Mouse (Mus musculus) hindbrain, embryonic 10.5 days (tissue): Measurements from ENCODE around the gene Plxnb2. TPM values are rescaled to one million over a fixed set of nuclear protein-coding genes. Genes with fewer than 3 reads are reported as not detected.
A peak's percentile ranks its signal among the peaks of the same experiment; 100 is the strongest.

ENCODE experiments used
- DNase-seq: peaks from one replicate; pipeline ENCODE4 v3.0.0-alpha.2; 2017; ENCODE audit warnings: low spot score
- H3K27ac ChIP-seq: fragments of 300-500 bp; sonication (generic); 2 replicates; pipeline ENCODE4 v1.5.1; 2016; ENCODE audit warnings: mild to moderate bottlenecking, moderate library complexity
- H3K27me3 ChIP-seq: fragments of 300-500 bp; sonication (generic); 2 replicates; pipeline ENCODE4 v1.6.1; 2016; ENCODE audit warnings: mild to moderate bottlenecking; ENCODE audit not compliant: poor library complexity, insufficient read depth, severe bottlenecking
- H3K36me3 ChIP-seq: fragments of 300-500 bp; sonication (generic); 2 replicates; pipeline ENCODE4 v1.6.1; 2016; ENCODE audit warnings: mild to moderate bottlenecking, moderate library complexity
- H3K4me1 ChIP-seq: fragments of 300-500 bp; sonication (generic); replicated peaks from 2 replicates; pipeline ENCODE4 v1.6.1; 2016; ENCODE audit warnings: mild to moderate bottlenecking
- H3K4me3 ChIP-seq: fragments of 300-500 bp; sonication (generic); 2 replicates; pipeline ENCODE4 v1.5.1; 2016; ENCODE audit warnings: mild to moderate bottlenecking, moderate library complexity
- H3K9me3 ChIP-seq: fragments of 300-500 bp; sonication (generic); 2 replicates; pipeline ENCODE4 v1.6.1; 2016; ENCODE audit warnings: mild to moderate bottlenecking, moderate library complexity
- WGBS: fragments of 180-500 bp; shearing (Covaris S2); methylation state at CpG from one replicate; pipeline ENCODE4 v1.1.7; 2016; 5-methylcytosine and 5-hydroxymethylcytosine counted together
- polyA plus RNA-seq: library from polyadenylated mRNA; unstranded; fragments of >200 nt; fragmentation: Nextera tagmentation; extraction: Ambion mirVana; gene quantifications from 2 replicates; pipeline ENCODE4 v1.2.1, GENCODE M21; 2016

Plxnb2 gene
- polyA plus RNA-seq, 1 experiment from 2014 or later, result 155 TPM

DNA sequence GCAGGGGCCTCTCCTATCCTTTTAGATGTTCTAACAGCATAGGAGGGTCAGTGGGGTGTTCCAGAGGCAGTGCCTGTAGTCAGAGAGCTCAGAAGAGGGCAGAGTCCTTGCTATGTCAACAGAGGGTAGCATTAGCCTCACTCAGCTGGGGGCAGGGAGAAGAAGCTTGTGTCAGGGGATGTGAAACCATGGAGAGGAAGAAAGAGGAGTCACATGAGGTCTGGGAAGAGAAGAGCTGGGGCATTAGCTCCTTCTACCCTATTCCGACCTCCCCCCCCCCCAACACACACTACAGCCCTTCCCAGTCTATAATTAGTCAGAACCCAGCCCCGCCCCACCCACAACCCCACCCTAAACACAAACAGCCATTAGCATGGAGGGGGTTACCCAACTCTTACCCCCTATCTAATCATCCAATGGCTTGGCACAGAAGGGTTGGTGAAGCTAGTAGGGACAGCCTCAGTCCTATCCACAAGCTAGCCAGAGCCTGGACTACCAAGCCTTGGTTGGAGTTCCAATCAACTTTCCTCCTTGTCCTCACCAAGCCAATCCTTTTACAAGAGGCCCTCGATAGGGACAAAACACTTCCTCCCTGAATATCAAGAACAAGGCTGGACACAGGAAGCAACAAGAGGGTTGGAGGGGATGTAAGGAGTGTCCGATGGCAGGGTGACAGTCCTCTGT lies 2.9 kb downstream of the Plxnb2 start:
- no peak for DNase-seq
- Histone ChIP-seq H3K36me3 (0 out of 2 replicates have a peak, but pooled peaks cover 13% of the 10 kb centered on the region), H3K27ac (peak overlapping the region; percentile 99), H3K4me1 (peaks cover 98% of the 10 kb centered on the region), H3K27me3 (0 out of 2 replicates have a peak, but pooled peaks cover 6% of the 10 kb centered on the region), H3K9me3 (no peaks in the 10 kb centered on the region), H3K4me3 (peak overlapping the region; percentile 87)
- WGBS, result 79% methylated on average over 4 of the region's 4 CpGs

DNA sequence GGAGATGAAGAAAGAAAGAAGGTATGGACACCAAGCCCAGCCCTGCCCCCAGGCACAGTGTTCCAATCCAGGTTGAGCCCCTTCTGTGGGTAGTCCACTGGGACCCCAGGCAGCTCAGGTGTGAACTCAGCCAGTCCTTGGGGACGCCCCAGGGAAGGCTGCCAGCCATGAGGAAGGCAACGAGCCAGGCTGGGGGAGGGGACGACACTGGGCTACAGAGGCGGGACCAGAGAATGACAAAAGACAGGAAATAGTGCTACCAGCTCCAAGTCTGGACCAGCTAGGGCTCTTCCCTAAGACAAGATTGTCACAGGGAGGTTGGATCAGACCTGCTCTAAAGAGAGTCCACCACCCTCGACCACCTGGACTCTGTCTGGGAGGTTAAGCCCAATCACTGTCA lies 3.5 kb downstream of the Plxnb2 start:
- 15% methylated on average over 5 of the region's 5 CpGs for WGBS
- peak overlapping the region; percentile 99 for H3K27ac ChIP-seq
- H3K36me3 ChIP-seq, result 0 out of 2 replicates have a peak, but pooled peaks cover 13% of the 10 kb centered on the region
- H3K9me3 ChIP-seq, result no peaks in the 10 kb centered on the region
- no peak for DNase-seq
- peak overlapping the region; percentile 87 for H3K4me3 ChIP-seq
- H3K4me1 ChIP-seq, result peaks cover 98% of the 10 kb centered on the region
- 0 out of 2 replicates have a peak, but pooled peaks cover 6% of the 10 kb centered on the region for H3K27me3 ChIP-seq

DNA sequence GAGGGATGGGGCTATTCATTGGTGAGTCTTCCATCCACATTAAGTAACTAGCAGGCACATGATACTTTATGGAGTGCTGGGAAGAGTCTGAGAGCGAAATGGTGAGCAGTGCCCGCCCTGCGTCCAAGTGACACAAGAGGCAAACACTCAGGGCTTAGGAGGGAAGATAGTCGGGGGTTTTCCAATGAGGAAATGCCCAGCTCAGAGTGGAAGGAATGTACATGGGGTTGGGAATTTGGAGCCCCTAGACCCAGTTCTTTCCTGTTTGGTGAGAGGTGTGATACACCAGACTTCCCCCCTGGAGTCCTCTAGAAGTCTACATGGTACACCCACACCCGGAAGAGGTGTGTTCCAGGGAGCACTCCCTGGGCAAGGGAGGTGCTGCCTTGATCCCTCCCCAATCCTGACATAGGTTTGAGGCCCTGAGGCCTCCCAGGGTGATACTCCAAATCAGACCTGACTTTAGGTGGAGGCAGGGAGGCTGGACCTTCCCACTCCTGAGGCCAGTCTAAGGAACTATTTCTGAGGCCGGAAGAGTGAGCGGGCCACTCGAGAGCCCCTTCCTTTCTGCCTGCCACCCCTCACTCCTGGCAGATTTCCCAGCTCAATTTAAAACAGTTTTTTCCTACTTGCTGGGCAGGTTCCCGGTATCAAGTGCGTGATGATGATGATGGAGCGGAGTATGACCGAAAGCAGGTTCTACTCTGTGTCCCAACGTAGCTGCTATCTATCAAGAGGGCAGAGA lies 5.0 kb downstream of the Plxnb2 start:
- Histone ChIP-seq H3K36me3 (peaks cover 20% of the 10 kb centered on the region; the same call in 1 of the 2 replicates), H3K4me3 (no peak overlapping the region), H3K4me1 (peaks cover 96% of the 10 kb centered on the region), H3K27me3 (0 out of 2 replicates have a peak, but pooled peaks cover 6% of the 10 kb centered on the region), H3K9me3 (no peaks in the 10 kb centered on the region), H3K27ac (no peak overlapping the region)
- DNase-seq, result no peak
- WGBS, result 89% methylated on average over 13 of the region's 13 CpGs

DNA sequence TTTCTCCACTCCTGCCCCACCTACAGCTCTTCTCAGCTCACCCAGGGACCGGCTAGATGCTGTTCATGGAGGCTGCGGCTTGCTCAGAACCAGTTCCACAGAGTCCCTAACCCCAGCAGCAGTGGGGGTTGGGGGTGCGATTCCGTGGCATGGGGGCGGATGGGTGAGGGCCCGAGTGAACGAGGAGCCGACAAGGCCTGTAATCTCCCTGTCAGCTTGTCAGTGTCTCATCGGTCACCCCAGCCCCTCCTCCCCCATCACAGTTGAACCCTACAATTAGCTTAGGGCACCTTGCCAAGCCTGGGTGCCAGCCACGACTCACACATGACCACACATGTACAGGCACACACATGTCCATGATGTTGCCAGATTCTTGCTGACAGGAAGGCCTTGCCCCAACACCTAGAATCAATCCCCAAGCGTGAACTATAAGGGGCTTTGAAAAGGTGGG lies 5.7 kb downstream of the Plxnb2 start:
- WGBS, result 65% methylated on average over 11 of the region's 11 CpGs
- Histone ChIP-seq H3K27ac (no peak overlapping the region), H3K27me3 (0 out of 2 replicates have a peak, but pooled peaks cover 6% of the 10 kb centered on the region), H3K4me1 (peaks cover 98% of the 10 kb centered on the region), H3K9me3 (no peaks in the 10 kb centered on the region), H3K4me3 (no peak overlapping the region), H3K36me3 (peaks cover 27% of the 10 kb centered on the region)
- no peak for DNase-seq

GRCm38 (mm10) chr15:89173906-89174214 lies 6.7 kb downstream of the Plxnb2 start:
- H3K27ac ChIP-seq, result peak overlapping the region; percentile 87
- DNase-seq, result peak; percentile 73
- H3K36me3 ChIP-seq, result peaks cover 37% of the 10 kb centered on the region
- 0 out of 2 replicates have a peak, but pooled peaks cover 6% of the 10 kb centered on the region for H3K27me3 ChIP-seq
- WGBS, result 1% methylated on average over 15 of the region's 15 CpGs
- H3K4me3 ChIP-seq, result peak overlapping the region; percentile 73
- H3K9me3 ChIP-seq, result no peaks in the 10 kb centered on the region
- peaks cover 98% of the 10 kb centered on the region for H3K4me1 ChIP-seq

GRCm38 (mm10) chr15:89173024-89173905 lies 7.3 kb downstream of the Plxnb2 start:
- peak overlapping the region; percentile 73 for H3K4me3 ChIP-seq
- no peaks in the 10 kb centered on the region for H3K9me3 ChIP-seq
- peaks cover 43% of the 10 kb centered on the region for H3K36me3 ChIP-seq
- peak overlapping the region; percentile 87 for H3K27ac ChIP-seq
- H3K4me1 ChIP-seq, result peaks cover 93% of the 10 kb centered on the region
- DNase-seq, result peak; percentile 51
- H3K27me3 ChIP-seq, result 0 out of 2 replicates have a peak, but pooled peaks cover 6% of the 10 kb centered on the region
- under 1% methylated on average over 65 of the region's 65 CpGs for WGBS

DNA sequence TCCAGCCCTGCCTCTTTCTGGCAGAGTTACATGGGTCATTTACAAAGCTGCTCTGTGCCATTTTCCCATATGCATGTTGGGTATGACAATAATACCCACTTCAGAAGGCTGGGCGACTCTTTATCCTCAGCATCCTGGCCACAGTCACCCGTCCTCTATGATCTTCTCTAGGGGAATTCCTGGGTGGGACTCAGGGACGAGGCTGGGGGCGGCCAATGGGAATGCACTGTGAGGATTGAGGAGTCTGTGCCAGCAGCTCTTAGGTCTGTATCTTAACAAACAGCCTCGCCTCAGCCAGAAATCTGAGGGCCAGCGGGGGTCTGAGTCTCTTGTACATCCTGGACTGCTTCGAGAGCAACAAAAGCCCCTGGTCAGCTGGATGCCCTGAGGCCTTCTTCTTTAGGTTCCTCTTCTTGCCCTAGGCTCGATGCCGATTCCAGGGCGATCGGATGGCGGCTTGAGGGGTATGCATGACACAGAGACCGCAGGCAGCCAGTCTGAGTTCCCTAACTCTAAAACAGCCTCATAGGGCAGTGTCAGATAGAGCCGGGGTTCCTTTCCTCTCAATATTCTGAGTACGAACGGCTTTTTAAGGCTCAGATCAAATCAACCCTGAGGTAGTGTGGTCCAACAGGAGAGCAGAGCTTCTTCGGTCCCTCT lies 8.2 kb downstream of the Plxnb2 start:
- no peak for DNase-seq
- Histone ChIP-seq H3K36me3 (peaks cover 52% of the 10 kb centered on the region), H3K4me3 (peak overlapping the region; percentile 73)

GRCm38 (mm10) chr15:89171526-89172051 lies 9.0 kb downstream of the Plxnb2 start:
- Histone ChIP-seq H3K27me3 (0 out of 2 replicates have a peak, but pooled peaks cover 6% of the 10 kb centered on the region), H3K4me3 (peak overlapping the region; percentile 73; the same call in 1 of the 2 replicates), H3K4me1 (peaks cover 77% of the 10 kb centered on the region), H3K36me3 (peaks cover 60% of the 10 kb centered on the region), H3K27ac (peak overlapping the region; percentile 53; the same call in 1 of the 2 replicates), H3K9me3 (no peaks in the 10 kb centered on the region)
- 85% methylated on average over 5 of the region's 5 CpGs for WGBS
- no peak for DNase-seq

More for the DNA sequence above, 8.2 kb downstream of the Plxnb2 start:
- Histone ChIP-seq H3K9me3 (no peaks in the 10 kb centered on the region), H3K27me3 (0 out of 2 replicates have a peak, but pooled peaks cover 6% of the 10 kb centered on the region), H3K4me1 (peaks cover 85% of the 10 kb centered on the region), H3K27ac (peak overlapping the region; percentile 87)
- WGBS, result 39% methylated on average over 17 of the region's 17 CpGs

GRCm38 (mm10) chr15:89170102-89170501 lies 10.5 kb downstream of the Plxnb2 start:
- Histone ChIP-seq H3K4me1 (peaks cover 62% of the 10 kb centered on the region), H3K36me3 (peaks cover 63% of the 10 kb centered on the region), H3K4me3 (peak overlapping the region; percentile 29; the same call in 1 of the 2 replicates), H3K9me3 (no peaks in the 10 kb centered on the region), H3K27me3 (0 out of 2 replicates have a peak, but pooled peaks cover 6% of the 10 kb centered on the region), H3K27ac (peak overlapping the region; percentile 69; the same call in 1 of the 2 replicates)
- 64% methylated on average over 3 of the region's 3 CpGs for WGBS
- DNase-seq, result no peak

- peak overlapping the region; percentile 69 for H3K27ac ChIP-seq
- DNase-seq, result peak; percentile 77
- no peaks in the 10 kb centered on the region for H3K27me3 ChIP-seq
- peak overlapping the region; percentile 29 for H3K4me3 ChIP-seq
- H3K4me1 ChIP-seq, result peaks cover 55% of the 10 kb centered on the region
- no peaks in the 10 kb centered on the region for H3K9me3 ChIP-seq
- WGBS, result 9% methylated on average over 10 of the region's 10 CpGs
- peaks cover 68% of the 10 kb centered on the region for H3K36me3 ChIP-seq
Measured at GRCm38 (mm10) chr15:89169431-89169830, 11.2 kb downstream of the Plxnb2 start.

- Histone ChIP-seq H3K27ac (peak overlapping the region; percentile 69), H3K4me1 (peaks cover 50% of the 10 kb centered on the region), H3K27me3 (no peaks in the 10 kb centered on the region), H3K4me3 (peak overlapping the region; percentile 29), H3K36me3 (peaks cover 73% of the 10 kb centered on the region), H3K9me3 (no peaks in the 10 kb centered on the region)
- DNase-seq, result no peak
- 60% methylated on average over 10 of the region's 10 CpGs for WGBS
Measured at GRCm38 (mm10) chr15:89168922-89169321, 11.7 kb downstream of the Plxnb2 start.
